Mouse (Mus musculus): ENCODE results near the gene Ttyh2. TPM values are rescaled to one million over a fixed set of nuclear protein-coding genes. Genes with fewer than 3 reads are reported as not detected.

The Ttyh2 gene
- polyA plus RNA-seq (2012; ENCODE audit: insufficient read depth, low replicate concordance), result 2.7 and 5.8 TPM in 2 replicates

- Histone ChIP-seq H3K4me1 (peaks cover 89% of the 10 kb centered on the region), H3K9me3 (no peaks in the 10 kb centered on the region), H3K36me3 (replicated peaks; ENCODE audit: low read length) (peaks cover 41% of the 10 kb centered on the region), H3K27me3 (replicated peaks) (peaks cover 32% of the 10 kb centered on the region), H3K4me3 (replicated peaks) (peak within 1 kb of the TSS; percentile 96)
- no peak for TF ChIP-seq FLI1 (IDR thresholded peaks at IDR 0.05; ENCODE audit: low read length)
- no peak for TF ChIP-seq GATA1 (IDR thresholded peaks at IDR 0.05; ENCODE audit: borderline replicate concordance, low read length)
Measured at GRCm38 (mm10) chr11:114675341-114675825, at the start of gene Ttyh2. TSS of gene Ttyh2 (plus strand) at chr11:114675431.

DNA sequence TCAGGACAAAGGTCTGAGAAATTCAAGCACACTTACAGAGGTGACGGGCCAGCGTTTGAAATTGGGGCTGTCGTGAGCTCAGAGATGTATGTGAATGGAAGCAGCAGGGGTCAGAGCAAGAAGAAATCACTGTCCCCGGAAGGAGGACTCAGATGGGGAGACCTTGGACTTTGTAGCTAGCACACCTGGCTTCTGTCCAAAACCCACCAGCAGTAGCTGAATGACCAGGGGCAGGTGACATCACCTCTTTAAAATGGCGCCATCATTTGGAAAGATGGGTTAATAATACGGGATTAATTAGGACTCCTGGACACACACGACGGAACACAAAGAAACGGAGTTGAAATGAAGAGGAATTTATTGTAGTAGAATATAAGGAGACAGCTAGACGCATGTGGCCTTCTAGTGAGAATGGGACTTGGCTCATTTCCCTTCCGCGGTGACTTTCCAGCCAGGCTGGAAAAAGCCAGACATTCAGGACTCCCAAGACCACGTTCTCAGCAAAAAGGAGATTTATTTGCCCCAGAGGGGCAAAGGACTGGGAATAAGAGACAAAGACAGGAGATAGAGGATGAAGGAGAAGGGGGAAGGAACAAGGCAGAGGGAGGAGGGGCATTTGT is 49.0 kb upstream of the Ttyh2 start:
- H3K4me3 ChIP-seq (replicated peaks), result no peak overlapping the region
- no peaks in the 10 kb centered on the region for H3K36me3 ChIP-seq (replicated peaks; ENCODE audit: low read length)
- peaks cover 21% of the 10 kb centered on the region for H3K9me3 ChIP-seq
- TF ChIP-seq GATA1 (IDR thresholded peaks at IDR 0.05; ENCODE audit: borderline replicate concordance, low read length), result no peak
- TF ChIP-seq FLI1 (IDR thresholded peaks at IDR 0.05; ENCODE audit: low read length), result no peak
- H3K27me3 ChIP-seq (replicated peaks), result peaks cover 41% of the 10 kb centered on the region
- peaks cover 4% of the 10 kb centered on the region; the same call in 1 of the 2 replicates for H3K4me1 ChIP-seq

DNA sequence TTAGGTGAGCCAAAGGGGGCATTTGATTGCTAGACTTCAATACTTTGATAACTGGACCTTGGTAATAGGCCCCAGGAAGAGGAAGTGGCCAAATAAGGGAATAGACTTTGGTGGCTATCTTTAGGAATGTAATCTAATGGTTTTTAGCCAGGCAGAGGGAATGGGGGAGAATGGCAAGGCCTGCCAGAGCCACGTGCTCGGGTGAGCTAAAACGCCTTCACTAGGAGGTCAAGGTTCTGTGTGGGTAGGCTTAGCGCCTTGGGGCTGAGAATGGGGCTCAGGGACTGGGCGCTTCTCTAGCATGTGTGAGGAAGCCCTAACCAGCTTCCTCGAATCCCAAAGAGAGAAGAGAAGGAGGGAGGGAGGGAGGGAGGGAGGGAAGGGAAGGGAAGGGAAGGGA is 48.2 kb upstream of the Ttyh2 start:
- TF ChIP-seq FLI1 (IDR thresholded peaks at IDR 0.05; ENCODE audit: low read length) (no peak), GATA1 (IDR thresholded peaks at IDR 0.05; ENCODE audit: borderline replicate concordance, low read length) (no peak)
- H3K9me3 ChIP-seq, result peaks cover 21% of the 10 kb centered on the region
- no peaks in the 10 kb centered on the region for H3K36me3 ChIP-seq (replicated peaks; ENCODE audit: low read length)
- H3K4me1 ChIP-seq, result peaks cover 4% of the 10 kb centered on the region; the same call in 1 of the 2 replicates
- H3K4me3 ChIP-seq (replicated peaks), result no peak overlapping the region
- H3K27me3 ChIP-seq (replicated peaks), result peaks cover 42% of the 10 kb centered on the region

- H3K9me3 ChIP-seq, result peaks cover 21% of the 10 kb centered on the region
- H3K4me1 ChIP-seq, result peaks cover 4% of the 10 kb centered on the region; the same call in 1 of the 2 replicates
- TF ChIP-seq FLI1 (IDR thresholded peaks at IDR 0.05; ENCODE audit: low read length), result no peak
- TF ChIP-seq GATA1 (IDR thresholded peaks at IDR 0.05; ENCODE audit: borderline replicate concordance, low read length), result no peak
- H3K27me3 ChIP-seq (replicated peaks), result peaks cover 37% of the 10 kb centered on the region
- H3K4me3 ChIP-seq (replicated peaks), result no peak overlapping the region
- no peaks in the 10 kb centered on the region for H3K36me3 ChIP-seq (replicated peaks; ENCODE audit: low read length)
Measured at GRCm38 (mm10) chr11:114628032-114628431, 47.2 kb upstream of the Ttyh2 start.

DNA sequence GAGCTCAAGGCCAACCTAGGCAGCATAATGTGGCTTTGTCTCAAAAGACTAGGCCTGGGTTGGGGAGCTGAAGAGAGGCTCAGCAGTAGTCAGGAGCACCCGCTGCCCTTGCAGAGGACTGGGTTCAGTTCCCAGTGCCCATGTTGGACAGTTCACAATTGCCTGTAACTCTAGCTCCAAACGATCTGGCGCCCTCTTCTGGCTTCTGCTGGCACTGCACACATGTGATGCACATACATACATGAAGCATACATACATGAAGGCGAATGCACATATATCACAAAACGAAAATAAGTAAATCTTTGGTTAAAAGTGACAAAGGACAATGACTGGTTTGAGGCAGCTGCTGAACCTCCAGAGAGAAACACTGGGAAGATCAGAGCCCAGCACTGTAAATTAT is 45.2 kb upstream of the Ttyh2 start:
- no peaks in the 10 kb centered on the region for H3K36me3 ChIP-seq (replicated peaks; ENCODE audit: low read length)
- peaks cover 21% of the 10 kb centered on the region for H3K9me3 ChIP-seq
- H3K4me1 ChIP-seq, result peaks cover 4% of the 10 kb centered on the region; the same call in 1 of the 2 replicates
- no peak overlapping the region for H3K4me3 ChIP-seq (replicated peaks)
- TF ChIP-seq FLI1 (IDR thresholded peaks at IDR 0.05; ENCODE audit: low read length) (no peak), GATA1 (IDR thresholded peaks at IDR 0.05; ENCODE audit: borderline replicate concordance, low read length) (no peak)
- H3K27me3 ChIP-seq (replicated peaks), result peaks cover 44% of the 10 kb centered on the region

- Histone ChIP-seq H3K27me3 (replicated peaks) (peaks cover 48% of the 10 kb centered on the region), H3K9me3 (peaks cover 21% of the 10 kb centered on the region), H3K36me3 (replicated peaks; ENCODE audit: low read length) (no peaks in the 10 kb centered on the region), H3K4me3 (replicated peaks) (no peak overlapping the region), H3K4me1 (peaks cover 17% of the 10 kb centered on the region; the same call in 1 of the 2 replicates)
- no peak for TF ChIP-seq GATA1 (IDR thresholded peaks at IDR 0.05; ENCODE audit: borderline replicate concordance, low read length)
- no peak for TF ChIP-seq FLI1 (IDR thresholded peaks at IDR 0.05; ENCODE audit: low read length)
Measured at GRCm38 (mm10) chr11:114632266-114632665, 43.0 kb upstream of the Ttyh2 start.

DNA sequence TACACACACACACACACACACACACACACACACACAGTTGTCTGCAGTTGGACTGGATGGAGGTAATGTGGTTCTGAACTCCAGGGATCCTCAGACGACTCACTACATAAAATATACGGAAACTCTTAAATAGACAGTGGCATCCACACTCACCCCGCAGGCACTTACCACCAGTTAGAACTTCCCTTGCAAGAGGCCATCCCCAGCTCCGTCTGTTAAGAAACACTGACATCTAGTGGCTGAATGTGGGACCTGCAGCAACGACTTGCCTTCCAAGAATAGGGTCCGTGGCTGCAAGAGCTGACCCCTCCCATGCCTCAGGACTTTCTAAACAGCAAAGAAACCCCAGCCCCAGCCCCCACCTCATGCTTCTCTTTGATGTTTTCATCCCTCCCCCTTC is 38.9 kb upstream of the Ttyh2 start:
- no peaks in the 10 kb centered on the region for H3K36me3 ChIP-seq (replicated peaks; ENCODE audit: low read length)
- H3K9me3 ChIP-seq, result no peaks in the 10 kb centered on the region
- H3K27me3 ChIP-seq (replicated peaks), result peaks cover 72% of the 10 kb centered on the region
- H3K4me3 ChIP-seq (replicated peaks), result no peak overlapping the region
- peaks cover 24% of the 10 kb centered on the region for H3K4me1 ChIP-seq
- TF ChIP-seq GATA1 (IDR thresholded peaks at IDR 0.05; ENCODE audit: borderline replicate concordance, low read length) (no peak), FLI1 (IDR thresholded peaks at IDR 0.05; ENCODE audit: low read length) (no peak)

- H3K36me3 ChIP-seq (replicated peaks; ENCODE audit: low read length), result no peaks in the 10 kb centered on the region
- no peak overlapping the region for H3K4me3 ChIP-seq (replicated peaks)
- H3K27me3 ChIP-seq (replicated peaks), result peaks cover 72% of the 10 kb centered on the region
- H3K9me3 ChIP-seq, result peaks cover 3% of the 10 kb centered on the region; the same call in 1 of the 2 replicates
- peaks cover 24% of the 10 kb centered on the region for H3K4me1 ChIP-seq
- TF ChIP-seq FLI1 (IDR thresholded peaks at IDR 0.05; ENCODE audit: low read length), result no peak
- TF ChIP-seq GATA1 (IDR thresholded peaks at IDR 0.05; ENCODE audit: borderline replicate concordance, low read length), result no peak
Measured at GRCm38 (mm10) chr11:114636727-114637505, 38.3 kb upstream of the Ttyh2 start.

DNA sequence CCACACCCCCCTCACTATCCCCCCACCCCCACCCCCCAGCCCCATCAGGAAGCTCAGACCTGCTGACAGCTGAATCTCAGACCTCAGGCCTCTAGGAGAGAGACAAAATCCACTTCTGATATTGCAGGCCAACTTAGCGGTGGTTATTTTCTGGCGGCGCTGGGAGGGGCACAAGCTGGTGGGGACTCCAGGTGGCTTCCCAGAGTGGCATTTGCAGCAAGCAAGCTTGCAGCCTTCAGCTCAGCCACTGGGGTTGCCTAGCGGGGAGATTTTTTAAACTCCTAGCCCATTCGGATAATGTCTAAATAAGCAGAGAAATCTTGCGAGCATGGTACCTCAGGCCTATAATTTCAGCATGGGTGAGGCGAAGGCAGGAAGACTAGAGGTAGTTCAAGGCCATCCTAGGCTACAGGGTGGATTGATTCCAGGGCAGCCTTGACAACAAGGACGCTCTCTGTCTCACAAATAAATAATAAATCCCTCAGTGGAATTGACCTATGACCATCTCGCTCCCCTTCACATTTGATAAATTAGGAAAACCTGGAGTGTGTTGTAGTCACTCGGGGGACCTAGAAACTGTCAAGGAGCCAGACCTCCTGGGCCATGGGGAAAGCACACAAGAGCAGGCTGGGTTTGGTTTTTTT is 36.5 kb upstream of the Ttyh2 start:
- peaks cover 3% of the 10 kb centered on the region; the same call in 1 of the 2 replicates for H3K9me3 ChIP-seq
- peaks cover 24% of the 10 kb centered on the region for H3K4me1 ChIP-seq
- H3K4me3 ChIP-seq (replicated peaks), result no peak overlapping the region
- TF ChIP-seq FLI1 (IDR thresholded peaks at IDR 0.05; ENCODE audit: low read length), result no peak
- TF ChIP-seq GATA1 (IDR thresholded peaks at IDR 0.05; ENCODE audit: borderline replicate concordance, low read length), result no peak
- H3K27me3 ChIP-seq (replicated peaks), result peaks cover 78% of the 10 kb centered on the region
- no peaks in the 10 kb centered on the region for H3K36me3 ChIP-seq (replicated peaks; ENCODE audit: low read length)

All from megakaryocyte, embryonic 14.5 days (primary cell).